Mouse (Mus musculus): ENCODE measurements around the gene Srgap2.

- no peak for TF ChIP-seq POLR2A (IDR thresholded peaks at IDR 0.05; ENCODE audit: borderline replicate concordance, low read depth, low read length)
- TF ChIP-seq CTCF (IDR thresholded peaks at IDR 0.05; ENCODE audit: low read depth, low read length), result no peak
Observed at GRCm38 (mm10) chr1:131284616-131285015, 242.5 kb downstream of the Srgap2 start.

Measured in bone marrow macrophage, adult 2 months (primary cell).